11 mouse cellular contexts compared by ENCODE assay signal in genomic region chr9:29864886-29865285, GRCm38 (mm10).
DNase-seq lines count a peak whose midpoint lies in the region; ATAC-seq and TF ChIP-seq lines count a peak whose summit lies in the region.
"Had no signal": no experiment of that assay in that cellular context is flagged by ENCODE, and none has a peak within 500 bp of the region (broad histone marks: within the 10 kb centered on the region; RNA-seq: fewer than 3 reads in every experiment).

No protein-coding gene starts in this region.

- peaks cover 65% of the 10 kb centered on the region for H3K27me3 ChIP-seq in forebrain, embryonic 10.5 days (ENCODE audit: poor library complexity, severe bottlenecking)
- H3K27me3 ChIP-seq in midbrain, embryonic 12.5 days: 0 out of 2 replicates have a peak, but pooled peaks cover 7% of the 10 kb centered on the region
- H3K27me3 ChIP-seq: CH12.LX; liver, embryonic 12.5 days had no signal

- peak; percentile 23 for DNase-seq in layer of hippocampus, adult 11-12 months (ENCODE audit: low spot score)
- DNase-seq in layer of hippocampus, postnatal 36 days: no peak
- DNase-seq in brain, embryonic 14.5 days (ENCODE audit: low read depth): peak; percentile 73
- peak; percentile 51 for DNase-seq in forebrain, embryonic 10.5 days (ENCODE audit: extremely low spot score, low spot score)
- no peak for DNase-seq in left cerebral cortex, postnatal 14 days (ENCODE audit: low spot score in 2 of 2)
- DNase-seq in kidney, adult 18-20 months: no peak

- no peak overlapping the region for H3K4me2 ChIP-seq in midbrain, embryonic 12.5 days (replicated peaks)
- H3K4me2 ChIP-seq: heart, embryonic 13.5 days; liver, embryonic 12.5 days had no signal

- H3K36me3 ChIP-seq in forebrain, embryonic 10.5 days (replicated peaks): no peaks in the 10 kb centered on the region
- no peaks in the 10 kb centered on the region for H3K36me3 ChIP-seq in midbrain, embryonic 12.5 days
- H3K36me3 ChIP-seq: heart, embryonic 13.5 days; liver, embryonic 12.5 days had no signal

- peak overlapping the region; percentile 61 for H3K27ac ChIP-seq in forebrain, embryonic 10.5 days
- H3K27ac ChIP-seq in midbrain, embryonic 12.5 days (replicated peaks): peak overlapping the region; percentile 73
- H3K27ac ChIP-seq: heart, embryonic 13.5 days; liver, embryonic 12.5 days had no signal

- peak; percentile 77 for ATAC-seq in midbrain, embryonic 12.5 days (ENCODE audit: low FRiP score, low read depth)
- ATAC-seq in CD4-positive, CD25-positive, alpha-beta regulatory T cell, adult 4 months: no peak

- no peaks in the 10 kb centered on the region for H3K9me3 ChIP-seq in forebrain, embryonic 10.5 days
- H3K9me3 ChIP-seq in midbrain, embryonic 12.5 days: no peaks in the 10 kb centered on the region
- H3K9me3 ChIP-seq: heart, embryonic 13.5 days; liver, embryonic 12.5 days had no signal

- TF ChIP-seq CTCF in brain, embryonic 14.5 days (IDR thresholded peaks at IDR 0.05; ENCODE audit: borderline replicate concordance, extremely low read depth, insufficient read depth, insufficient read length): peak; percentile 47; the same call in 1 of the 2 replicates

- no peak overlapping the region for H3K4me3 ChIP-seq in forebrain, embryonic 10.5 days
- no peak overlapping the region for H3K4me3 ChIP-seq in midbrain, embryonic 12.5 days
- H3K4me3 ChIP-seq: heart, embryonic 13.5 days; liver, embryonic 12.5 days had no signal

- no peak for TF ChIP-seq POLR2A in brain, embryonic 14.5 days (IDR thresholded peaks at IDR 0.05; ENCODE audit: borderline replicate concordance, extremely low read depth, insufficient read depth, insufficient read length, poor library complexity, severe bottlenecking)

- 0% methylated on average over 1 of the region's 1 CpGs for WGBS in forebrain, embryonic 10.5 days
- 0% methylated on average over 1 of the region's 1 CpGs for WGBS in midbrain, embryonic 12.5 days

- intact Hi-C loops in left cerebral cortex, postnatal 14 days (cut with DNase I): no loop called here

- H3K9ac ChIP-seq in midbrain, embryonic 12.5 days (replicated peaks): no peak overlapping the region
- H3K9ac ChIP-seq: heart, embryonic 13.5 days; liver, embryonic 12.5 days had no signal

- H3K4me1 ChIP-seq in forebrain, embryonic 10.5 days: peaks cover 40% of the 10 kb centered on the region
- peaks cover 36% of the 10 kb centered on the region for H3K4me1 ChIP-seq in midbrain, embryonic 12.5 days
- H3K4me1 ChIP-seq: heart, embryonic 13.5 days had no signal

Comparison
In these comparisons a context has a peak if more than half of its experiments do, and no peak if none do; other contexts are left out.
1. DNase-seq: peak in layer of hippocampus, adult 11-12 months (single experiment), brain, embryonic 14.5 days (single experiment) and forebrain, embryonic 10.5 days (single experiment); none in layer of hippocampus, postnatal 36 days (0 of 2), left cerebral cortex, postnatal 14 days (0 of 2) and kidney, adult 18-20 months (single experiment).